Comparison of ENCODE assay signal across 24 mouse cellular contexts in the genomic region with DNA sequence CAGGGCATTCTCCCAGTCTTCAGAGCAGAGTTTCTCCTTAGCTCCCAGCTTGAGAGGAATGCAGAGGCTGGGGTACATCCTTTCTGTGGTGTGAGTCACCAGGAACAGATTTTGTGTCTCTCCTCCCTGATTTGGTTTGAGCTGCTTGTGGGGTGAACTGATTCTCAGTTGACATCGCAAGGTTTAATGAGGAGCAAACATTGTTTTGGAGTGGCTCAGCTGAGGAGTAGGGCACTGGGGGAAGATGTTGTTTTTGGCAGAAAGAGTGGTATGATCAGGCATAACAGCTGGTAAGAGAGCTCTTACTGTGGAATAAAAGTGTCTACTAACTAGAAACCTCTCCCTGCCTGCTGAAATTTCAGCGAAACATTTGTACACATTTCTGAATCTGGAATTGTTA.
A peak's percentile ranks its signal among the peaks of the same experiment; 100 is the strongest.
DNase-seq lines count a peak whose midpoint lies in the region; ATAC-seq and TF ChIP-seq lines count a peak whose summit lies in the region.
"Had no signal": no experiment of that assay in that cellular context is flagged by ENCODE, and none has a peak within 500 bp of the region (broad histone marks: within the 10 kb centered on the region; RNA-seq: fewer than 3 reads in every experiment).

No protein-coding gene starts in this region.

- H3K79me2 ChIP-seq in C2C12 (ENCODE audit: control insufficient read depth, insufficient read depth), result no peaks in the 10 kb centered on the region
- H3K79me2 ChIP-seq in myocyte (ENCODE audit: control insufficient read depth, insufficient read depth), result no peaks in the 10 kb centered on the region

- TF ChIP-seq CTCF in C2C12 (IDR thresholded peaks at IDR 0.05; ENCODE audit: control insufficient read depth, insufficient read depth, insufficient read length), result no peak

- peak overlapping the region; percentile 15 for H3K4me2 ChIP-seq in myocyte (ENCODE audit: low read depth)
- H3K4me2 ChIP-seq: embryonic facial prominence, embryonic 15.5 days; heart, embryonic 13.5 days; hindbrain, embryonic 12.5 days; hindbrain, embryonic 15.5 days had no signal

- no peaks in the 10 kb centered on the region for H3K36me3 ChIP-seq in C2C12 (ENCODE audit: control insufficient read depth, insufficient read depth)
- no peaks in the 10 kb centered on the region for H3K36me3 ChIP-seq in myocyte (ENCODE audit: control insufficient read depth, insufficient read depth)
- H3K36me3 ChIP-seq: embryonic facial prominence, embryonic 15.5 days; heart, embryonic 13.5 days; hindbrain, embryonic 12.5 days; hindbrain, embryonic 15.5 days had no signal

- H3ac ChIP-seq in C2C12 (ENCODE audit: control insufficient read depth, insufficient read length, low read depth) (no peak overlapping the region), myocyte (ENCODE audit: control insufficient read depth, insufficient read length) (no peak overlapping the region)

- intact Hi-C loops in heart, postnatal 25 days (cut with DNase I), result no loop called here

- ATAC-seq in granulocyte monocyte progenitor cell, adult 5-6 weeks (replicated peaks; ENCODE audit: poor library complexity, severe bottlenecking), result no peak
- ATAC-seq: forebrain, embryonic 14.5 days; forebrain, postnatal 0 days; intestine, postnatal 0 days had no signal

- no peak for TF ChIP-seq POLR2A in myocyte (IDR thresholded peaks at IDR 0.05; ENCODE audit: insufficient read length, low read depth)

- H3K27me3 ChIP-seq in C2C12 (ENCODE audit: control insufficient read depth, insufficient read depth, insufficient read length) (no peaks in the 10 kb centered on the region), myocyte (ENCODE audit: control insufficient read depth, insufficient read depth, insufficient read length) (no peaks in the 10 kb centered on the region)
- H3K27me3 ChIP-seq: embryonic facial prominence, embryonic 15.5 days; heart, embryonic 13.5 days; hindbrain, embryonic 12.5 days; hindbrain, embryonic 15.5 days had no signal

- peak; percentile 49 for DNase-seq in heart, adult 11 months
- no peak for DNase-seq in heart, postnatal 25 days (ENCODE audit: low spot score)
- peak; percentile 64 for DNase-seq in Muller cell, postnatal 12 days (ENCODE audit: inconsistent ontology term)
- DNase-seq: adrenal gland, adult 2 months; adrenal gland, postnatal 14 days; cerebellum, adult 11-12 months; cerebellum, adult 8-10 months; cerebellum, postnatal 10 days; cerebellum, postnatal 36 days; embryo, embryonic 11 days; forebrain, postnatal 0 days; gastrocnemius, postnatal 10 days; gastrocnemius, postnatal 36 days; heart, adult 18-20 months; heart, postnatal 14 days had no signal

- no peaks in the 10 kb centered on the region for H3K79me3 ChIP-seq in C2C12 (ENCODE audit: low read depth)

- no peak overlapping the region for H3K4me3 ChIP-seq in C2C12 (ENCODE audit: insufficient read depth, poor library complexity, severe bottlenecking)
- no peak overlapping the region for H3K4me3 ChIP-seq in myocyte
- H3K4me3 ChIP-seq: embryonic facial prominence, embryonic 15.5 days; heart, embryonic 13.5 days; hindbrain, embryonic 12.5 days; hindbrain, embryonic 15.5 days had no signal

TF ChIP-seq in C2C12, 6 proteins besides CTCF, POLR2A, EP300 and RAD21:
- TF ChIP-seq MYOG (IDR thresholded peaks at IDR 0.05; ENCODE audit: control insufficient read depth, extremely low read depth, insufficient read length) (no peak), USF1 (IDR thresholded peaks at IDR 0.05; ENCODE audit: low read depth) (no peak), MYOD1 (IDR thresholded peaks at IDR 0.05; ENCODE audit: control insufficient read depth, insufficient read length, low read depth) (peak; percentile 57), FOSL1 (IDR thresholded peaks at IDR 0.05; ENCODE audit: insufficient read depth, low read length, poor library complexity, severe bottlenecking) (no peak)

TF ChIP-seq in myocyte, 11 proteins besides CTCF, POLR2A, EP300 and RAD21:
- no peak for TF ChIP-seq POLR2AphosphoS2 (IDR thresholded peaks at IDR 0.05; ENCODE audit: insufficient read length, low read depth)
- TF ChIP-seq MYOD1 (IDR thresholded peaks at IDR 0.05; ENCODE audit: control insufficient read depth in 1 of 3, insufficient read length in 2 of 3, low read depth in 2 of 3), result peak in 2 of 3 experiments; percentile 60 to 61
- TF ChIP-seq TCF3 (IDR thresholded peaks at IDR 0.05; ENCODE audit: insufficient read length, low read depth), result no peak
- peak in 1 of 3 experiments; percentile 8 for TF ChIP-seq MYOG (IDR thresholded peaks at IDR 0.05; ENCODE audit: control insufficient read depth in 1 of 3, insufficient read depth in 1 of 3, insufficient read length in 2 of 3, low read depth in 2 of 3)
TF ChIP-seq in myocyte: peak in this region for 2.
